Mouse (Mus musculus) heart, adult 2 months (tissue): ENCODE data around the gene Map4k4. TPM values are rescaled to one million over a fixed set of nuclear protein-coding genes. Genes with fewer than 3 reads are reported as not detected.

ENCODE experiments used
- DNase-seq, 2 experiments: peaks; one replicate each; pipeline ENCODE4 v3.0.0; 2021
- H3K27ac ChIP-seq: fragments of 200-600 bp; 2 replicates; pipeline ENCODE4 v1.8.1; 2022
- H3K27me3 ChIP-seq: fragments of 200-500 bp; 2 replicates; pipeline ENCODE4 v1.6.1; 2012; ENCODE audit warnings: mild to moderate bottlenecking, low read length, inconsistent platforms, mixed read lengths; ENCODE audit not compliant: control insufficient read depth, insufficient read depth
- H3K36me3 ChIP-seq: fragments of 200-500 bp; 2 replicates; pipeline ENCODE4 v1.6.1; 2012; ENCODE audit warnings: low read length, inconsistent platforms; ENCODE audit not compliant: control insufficient read depth, insufficient read depth
- H3K4me1 ChIP-seq: fragments of 200-500 bp; 2 replicates; pipeline ENCODE4 v1.6.1; 2011; ENCODE audit warnings: low read length; ENCODE audit not compliant: control insufficient read depth, insufficient read depth
- H3K4me3 ChIP-seq: fragments of 200-600 bp; 2 replicates; pipeline ENCODE4 v1.8.1; 2022
- H3K79me2 ChIP-seq: fragments of 200-500 bp; replicated peaks from 2 replicates; pipeline ENCODE4 v1.6.1; 2012; ENCODE audit warnings: mild to moderate bottlenecking, inconsistent platforms, low read length, moderate library complexity, mixed read lengths; ENCODE audit not compliant: control insufficient read depth, insufficient read depth
- H3K9ac ChIP-seq: fragments of 200-500 bp; 2 replicates; pipeline ENCODE4 v1.6.1; 2012; ENCODE audit warnings: low read depth, mild to moderate bottlenecking, control low read depth, inconsistent platforms, low read length, mixed read lengths
- CTCF ChIP-seq: fragments of 200-600 bp; IDR thresholded peaks from 2 replicates; pipeline ENCODE4 v1.8.1; 2022; ENCODE audit warnings: antibody characterized with exemption, mild to moderate bottlenecking, moderate library complexity
- EP300 ChIP-seq: fragments of 200-500 bp; IDR thresholded peaks from 2 replicates; pipeline ENCODE4 v1.6.1; 2011; ENCODE audit warnings: low read depth, low read length, control low read depth; ENCODE audit not compliant: insufficient read depth
- POLR2A ChIP-seq: fragments of 200-500 bp; IDR thresholded peaks from 2 replicates; pipeline ENCODE4 v1.6.1; 2011; ENCODE audit warnings: mild to moderate bottlenecking, low read depth, low read length, control low read depth; ENCODE audit not compliant: insufficient read depth
- WGBS: fragments of 180-500 bp; shearing (Covaris S2); methylation state at CpG from one replicate; pipeline ENCODE4 v1.1.7; 2018; 5-methylcytosine and 5-hydroxymethylcytosine counted together
- intact Hi-C: fragments of 180-260 bp; cut with DNase I; formaldehyde crosslinking; loops from one replicate; pipeline ENCODE4 v1.15.1; 2025
- polyA plus RNA-seq: library from polyadenylated mRNA; depleted of rRNA; stranded (reverse); fragments of >200 nt; gene quantifications from 2 replicates; pipeline ENCODE4 v1.2.3, GENCODE M21; 2012
- total RNA-seq, 2 experiments: library from RNA; stranded (reverse); gene quantifications; 2 replicates each; pipeline ENCODE4 v1.2.3; 2021

Gene Map4k4
- total and polyA plus RNA-seq, 3 experiments = 85.2 to 134 (median 129) TPM

DNA sequence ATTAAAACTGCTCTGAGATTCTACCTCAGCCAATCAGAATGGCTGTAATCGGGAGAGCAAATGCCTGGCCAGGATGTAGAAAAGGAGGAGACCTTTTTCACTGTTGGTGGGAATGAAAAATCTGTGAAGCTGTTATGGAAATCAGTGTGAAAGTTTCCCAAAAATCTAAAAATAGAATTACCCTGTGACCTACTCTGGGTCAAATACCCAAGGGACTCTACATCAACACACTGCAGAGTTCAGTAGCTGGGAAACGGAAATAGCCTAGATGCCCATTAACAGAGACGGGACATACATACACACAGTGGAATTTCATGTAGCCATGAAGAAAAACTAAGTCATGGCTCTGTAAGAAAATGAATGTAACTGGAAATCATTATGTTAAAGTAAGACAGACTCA lies 22.7 kb upstream of the Map4k4 start:
- Histone ChIP-seq H3K79me2 (no peaks in the 10 kb centered on the region), H3K4me3 (no peak overlapping the region), H3K27me3 (no peaks in the 10 kb centered on the region), H3K27ac (no peak overlapping the region), H3K36me3 (peaks cover 4% of the 10 kb centered on the region), H3K9ac (no peak overlapping the region), H3K4me1 (peaks cover 3% of the 10 kb centered on the region)
- intact Hi-C loops = no loop called here
- TF ChIP-seq CTCF = no peak
- TF ChIP-seq POLR2A = no peak
- no peak for DNase-seq
- 18% methylated on average over 3 of the region's 3 CpGs for WGBS

- no peak for DNase-seq
- Histone ChIP-seq H3K4me3 (no peak overlapping the region), H3K36me3 (peaks cover 4% of the 10 kb centered on the region), H3K27ac (no peak overlapping the region), H3K9ac (no peak overlapping the region), H3K4me1 (peaks cover 3% of the 10 kb centered on the region), H3K79me2 (no peaks in the 10 kb centered on the region), H3K27me3 (no peaks in the 10 kb centered on the region)
- intact Hi-C loops = no loop called here
- 89% methylated on average over 4 of the region's 4 CpGs for WGBS
- no peak for TF ChIP-seq EP300
- TF ChIP-seq POLR2A = no peak
- no peak for TF ChIP-seq CTCF
Measured at GRCm38 (mm10) chr1:39882505-39882904, 18.2 kb upstream of the Map4k4 start.

DNA sequence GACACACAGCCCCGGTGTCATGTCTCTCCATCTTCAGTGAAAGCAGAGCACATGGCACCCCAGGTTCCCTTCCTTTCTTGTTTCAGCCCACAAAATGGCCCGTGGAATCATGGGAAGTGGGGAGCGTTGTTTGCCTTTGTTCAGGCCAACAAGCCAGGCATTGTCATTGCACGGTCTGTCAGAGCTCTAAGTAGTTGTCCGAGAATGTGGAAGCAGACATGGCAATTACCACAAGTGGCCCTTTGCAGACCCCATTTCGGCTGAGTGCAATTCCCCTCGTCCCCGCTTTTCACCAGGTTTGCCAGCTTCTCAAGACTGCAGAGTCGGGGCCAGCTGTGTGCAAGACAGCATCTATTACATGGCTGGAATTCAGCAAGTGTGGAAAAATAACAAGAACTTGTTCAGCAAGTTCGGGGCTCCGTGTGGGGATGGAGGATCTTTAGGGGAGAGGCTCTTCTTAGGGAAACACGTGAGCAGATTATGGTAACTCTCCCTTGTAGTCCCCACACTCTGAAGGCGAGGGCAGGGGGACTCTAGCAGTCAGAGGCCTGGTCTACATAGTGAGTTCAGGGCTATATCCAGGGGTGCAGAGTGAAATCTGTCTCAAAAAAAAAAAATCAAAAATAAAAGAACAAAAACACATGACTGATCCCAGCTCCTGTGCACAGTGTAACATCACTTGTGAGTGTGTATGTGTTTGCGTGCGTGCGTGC lies 15.8 kb upstream of the Map4k4 start:
- no peak for DNase-seq
- no peaks in the 10 kb centered on the region for H3K79me2 ChIP-seq
- no peaks in the 10 kb centered on the region for H3K4me1 ChIP-seq
- H3K36me3 ChIP-seq = no peaks in the 10 kb centered on the region
- TF ChIP-seq CTCF (no peak), EP300 (no peak), POLR2A (no peak)
- H3K27ac ChIP-seq = no peak overlapping the region
- H3K27me3 ChIP-seq = no peaks in the 10 kb centered on the region
- H3K4me3 ChIP-seq = no peak overlapping the region
- intact Hi-C loops = no loop called here
- 80% methylated on average over 16 of the region's 16 CpGs for WGBS
- no peak overlapping the region for H3K9ac ChIP-seq

GRCm38 (mm10) chr1:39887997-39888396 lies 12.7 kb upstream of the Map4k4 start:
- intact Hi-C loops = no loop called here
- Histone ChIP-seq H3K4me1 (no peaks in the 10 kb centered on the region), H3K9ac (no peak overlapping the region), H3K4me3 (no peak overlapping the region), H3K27ac (no peak overlapping the region), H3K27me3 (no peaks in the 10 kb centered on the region), H3K79me2 (no peaks in the 10 kb centered on the region), H3K36me3 (no peaks in the 10 kb centered on the region)
- TF ChIP-seq POLR2A = no peak
- no peak for TF ChIP-seq CTCF
- no peak for TF ChIP-seq EP300
- WGBS = 41% methylated on average over 1 of the region's 1 CpGs
- DNase-seq = no peak

- intact Hi-C loops = no loop called here
Measured at GRCm38 (mm10) chr1:39889429-39889828, 11.3 kb upstream of the Map4k4 start.

GRCm38 (mm10) chr1:39889973-39890372 lies 10.7 kb upstream of the Map4k4 start:
- 91% methylated on average over 6 of the region's 6 CpGs for WGBS
- TF ChIP-seq EP300 = no peak
- TF ChIP-seq POLR2A = no peak
- TF ChIP-seq CTCF = no peak
- intact Hi-C loops = no loop called here

More at GRCm38 (mm10) chr1:39889429-39889828, 11.3 kb upstream of the Map4k4 start:
- WGBS = 85% methylated on average over 8 of the region's 8 CpGs
- no peak overlapping the region for H3K9ac ChIP-seq
- no peaks in the 10 kb centered on the region for H3K36me3 ChIP-seq
- H3K4me3 ChIP-seq = no peak overlapping the region
- no peak overlapping the region for H3K27ac ChIP-seq
- no peak for TF ChIP-seq CTCF
- TF ChIP-seq EP300 = no peak
- TF ChIP-seq POLR2A = no peak
- H3K79me2 ChIP-seq = no peaks in the 10 kb centered on the region
- no peak for DNase-seq
- H3K27me3 ChIP-seq = no peaks in the 10 kb centered on the region
- H3K4me1 ChIP-seq = no peaks in the 10 kb centered on the region

More at GRCm38 (mm10) chr1:39889973-39890372, 10.7 kb upstream of the Map4k4 start:
- DNase-seq = no peak
- no peaks in the 10 kb centered on the region for H3K36me3 ChIP-seq
- no peaks in the 10 kb centered on the region for H3K4me1 ChIP-seq
- H3K9ac ChIP-seq = no peak overlapping the region
- H3K27me3 ChIP-seq = no peaks in the 10 kb centered on the region
- no peak overlapping the region for H3K27ac ChIP-seq
- no peak overlapping the region for H3K4me3 ChIP-seq
- H3K79me2 ChIP-seq = no peaks in the 10 kb centered on the region
